Mouse (Mus musculus) T-helper 17 cell (primary cell): ENCODE data around the gene Lrrc20.

Experiments used
- in situ Hi-C, 2 experiments: fragments of 300-600 bp; cut with MboI, MseI; formaldehyde crosslinking; loops; 1 replicate in 1 of 2; 2 replicates in 1 of 2; pipeline ENCODE4 v1.15.1; 2025; ENCODE audit warnings: high pct_unique_total_duplicates in 2 of 2

Lrrc20 gene

DNA sequence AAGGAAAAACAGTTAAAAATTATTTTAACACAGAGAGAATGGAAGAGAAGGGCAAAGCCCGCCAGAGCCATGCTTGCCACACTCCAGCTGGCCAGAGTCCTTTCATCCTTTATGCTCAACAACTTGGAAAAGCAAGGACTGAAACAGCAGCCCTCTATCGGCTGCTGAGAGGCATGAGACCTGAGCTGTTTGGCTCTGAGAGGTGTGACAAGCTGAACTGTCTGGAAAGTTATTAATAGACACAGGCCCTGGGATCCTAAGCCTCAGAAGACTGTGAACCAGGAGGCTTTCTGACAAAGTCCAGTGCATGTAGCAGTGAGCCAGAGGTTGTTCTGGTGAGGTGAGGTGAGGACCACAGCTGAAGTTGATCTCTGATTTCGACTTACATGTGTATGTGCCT is 2.0 kb upstream of the Lrrc20 start:
- in situ Hi-C loops: no loop called here

DNA sequence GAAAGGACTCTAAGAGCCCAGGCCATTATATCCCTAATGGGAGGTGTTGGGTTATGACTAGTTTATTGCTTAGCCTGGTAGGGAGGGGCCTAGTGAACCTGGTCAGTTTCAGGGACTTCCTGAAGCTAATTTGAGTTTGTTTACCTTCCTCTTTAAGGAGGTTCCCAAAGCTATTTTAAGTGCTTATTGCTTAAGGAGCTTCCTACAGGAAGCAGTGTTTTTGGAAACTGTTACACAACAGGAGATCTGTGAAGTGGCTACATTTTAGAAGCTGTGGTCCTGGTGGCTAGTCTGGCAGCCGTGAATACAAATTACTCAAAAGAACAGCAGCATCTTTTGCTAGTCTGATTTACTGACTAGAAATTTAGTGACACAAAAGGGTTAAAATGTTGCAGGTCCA is 1.3 kb upstream of the Lrrc20 start:
- in situ Hi-C loops: no loop called here

DNA sequence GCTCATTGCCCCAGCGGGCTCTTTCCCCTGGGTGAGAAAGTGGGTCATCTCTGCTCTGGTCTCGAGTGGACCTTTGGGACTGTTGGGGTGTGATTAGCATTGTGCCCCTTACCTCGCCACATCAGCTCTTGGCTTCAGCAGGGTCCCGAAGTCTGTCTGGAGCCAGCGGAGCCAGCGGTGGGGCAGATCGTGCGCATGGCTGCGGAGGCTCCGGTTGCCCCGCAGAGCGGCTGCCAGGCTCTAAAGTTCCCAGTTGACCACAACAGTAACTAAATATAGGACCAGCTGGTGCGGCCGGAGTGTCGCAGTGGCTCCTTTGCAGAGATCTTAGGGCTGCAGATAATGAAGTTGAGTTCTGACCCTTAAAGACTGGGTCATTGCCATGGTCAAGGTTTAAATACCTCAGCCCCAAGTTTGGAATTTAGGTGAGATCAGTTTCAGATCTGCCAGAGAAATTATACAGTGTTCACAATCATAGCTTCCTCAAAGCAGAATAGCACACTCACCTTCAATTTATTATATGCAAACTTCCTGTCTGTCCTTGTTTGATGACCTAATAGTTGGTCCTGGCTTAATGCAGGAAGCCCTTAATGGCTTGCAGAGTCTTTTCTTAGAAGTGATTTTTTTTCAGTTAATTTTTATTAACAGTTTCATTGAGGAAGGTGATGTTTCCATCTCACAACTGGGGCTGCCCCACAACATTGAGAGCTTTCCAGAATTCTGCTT is 1.0 kb downstream of the Lrrc20 start:
- in situ Hi-C loops: no loop called here

DNA sequence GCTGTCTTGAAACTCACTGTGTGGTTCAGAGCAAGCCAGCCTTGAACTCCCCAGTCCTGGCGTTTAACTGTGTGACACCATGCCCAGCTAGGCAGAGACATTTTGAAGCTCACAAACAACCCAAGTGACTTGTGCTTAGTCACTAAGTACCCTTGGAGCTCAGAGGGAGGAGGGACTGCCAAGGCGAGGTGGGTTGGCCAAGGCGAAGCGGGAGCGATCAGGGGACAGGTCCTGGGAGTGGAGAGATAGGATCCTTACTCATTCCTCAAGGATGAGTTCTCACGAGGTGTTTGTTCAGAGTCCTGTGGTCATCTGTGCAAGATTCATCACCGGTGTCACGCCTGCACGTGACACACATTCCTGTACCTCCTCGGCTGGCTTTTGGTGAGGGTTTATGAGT is 3.9 kb downstream of the Lrrc20 start:
- in situ Hi-C loops: no loop called here

DNA sequence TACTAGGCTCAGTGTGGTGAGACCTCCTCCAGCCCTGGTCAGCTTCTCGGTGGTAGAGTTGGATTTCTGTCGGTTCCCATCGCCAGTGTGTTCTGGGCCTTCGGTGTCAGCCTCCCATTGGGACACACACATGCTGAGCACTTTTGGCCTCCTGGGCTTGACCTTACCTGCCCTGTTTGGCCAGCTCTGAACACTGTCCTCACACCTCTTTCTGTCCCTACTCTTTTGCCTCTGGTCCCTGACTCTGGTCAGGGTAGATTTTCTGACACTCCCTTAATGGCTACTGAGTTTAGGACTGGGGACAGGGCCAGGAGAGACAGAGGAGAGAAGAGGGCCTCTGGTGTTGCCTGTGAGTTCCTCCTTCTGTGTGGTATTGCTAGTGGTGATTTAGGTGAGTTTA is 4.3 kb downstream of the Lrrc20 start:
- in situ Hi-C loops: no loop called here

DNA sequence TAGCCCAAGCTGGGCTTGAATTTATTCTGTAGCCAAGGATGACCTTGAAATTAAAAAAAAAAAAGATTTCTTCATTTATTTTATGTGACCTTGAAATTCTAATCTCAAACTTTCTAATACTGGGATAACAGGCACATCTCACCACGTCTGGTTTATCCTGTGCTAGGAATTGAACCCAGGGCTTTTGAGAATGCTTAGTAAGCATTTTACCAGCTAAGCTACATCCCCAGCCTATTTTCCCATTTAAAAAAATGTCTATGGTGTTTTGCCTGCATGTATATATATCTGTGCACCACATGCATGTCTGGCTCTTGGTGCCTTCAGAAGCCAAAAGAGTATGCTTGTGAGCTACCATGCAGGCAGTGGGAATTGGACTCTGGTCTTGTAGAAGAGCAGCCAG is 4.9 kb downstream of the Lrrc20 start:
- in situ Hi-C loops: no loop called here

DNA sequence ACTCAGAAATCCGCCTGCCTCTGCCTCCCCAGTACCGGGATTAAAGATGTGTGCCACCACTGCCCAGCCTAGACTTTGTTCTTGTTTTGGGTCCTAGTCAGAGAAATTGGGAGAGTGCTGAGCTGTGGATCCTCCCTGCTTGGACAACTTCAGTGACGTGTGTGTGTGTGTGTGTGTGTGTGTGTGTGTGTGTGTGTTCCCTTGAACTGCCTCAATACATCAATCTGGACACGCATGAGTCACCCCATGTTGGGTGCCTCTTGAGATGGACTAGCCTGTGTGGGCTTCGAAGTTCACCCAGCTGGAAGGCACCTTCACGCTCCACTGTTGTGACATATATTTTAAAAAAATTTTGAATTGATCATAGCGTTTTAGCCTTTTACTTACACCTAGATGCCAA is 7.2 kb downstream of the Lrrc20 start:
- in situ Hi-C loops: no loop called here

DNA sequence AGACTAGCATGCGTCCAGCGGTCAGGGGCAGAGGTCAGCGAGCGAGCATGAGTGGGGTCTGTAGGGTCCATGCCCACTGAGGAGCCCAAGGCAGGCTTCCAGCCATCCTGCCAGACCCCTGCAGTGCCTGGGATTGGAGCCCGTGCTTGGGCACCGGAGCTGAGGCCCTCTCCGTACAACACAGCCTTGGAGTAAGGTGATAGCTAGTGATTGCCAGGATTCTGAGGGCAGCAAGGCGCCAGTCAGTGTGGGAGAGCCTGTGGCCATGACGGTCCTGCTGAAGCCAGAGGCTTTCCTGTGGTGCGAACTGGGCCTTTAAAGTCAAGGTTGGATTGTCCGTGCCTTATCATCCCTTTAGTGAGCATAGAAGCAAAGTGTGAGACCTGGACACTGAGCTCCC is 9.2 kb downstream of the Lrrc20 start:
- in situ Hi-C loops: no loop called here

DNA sequence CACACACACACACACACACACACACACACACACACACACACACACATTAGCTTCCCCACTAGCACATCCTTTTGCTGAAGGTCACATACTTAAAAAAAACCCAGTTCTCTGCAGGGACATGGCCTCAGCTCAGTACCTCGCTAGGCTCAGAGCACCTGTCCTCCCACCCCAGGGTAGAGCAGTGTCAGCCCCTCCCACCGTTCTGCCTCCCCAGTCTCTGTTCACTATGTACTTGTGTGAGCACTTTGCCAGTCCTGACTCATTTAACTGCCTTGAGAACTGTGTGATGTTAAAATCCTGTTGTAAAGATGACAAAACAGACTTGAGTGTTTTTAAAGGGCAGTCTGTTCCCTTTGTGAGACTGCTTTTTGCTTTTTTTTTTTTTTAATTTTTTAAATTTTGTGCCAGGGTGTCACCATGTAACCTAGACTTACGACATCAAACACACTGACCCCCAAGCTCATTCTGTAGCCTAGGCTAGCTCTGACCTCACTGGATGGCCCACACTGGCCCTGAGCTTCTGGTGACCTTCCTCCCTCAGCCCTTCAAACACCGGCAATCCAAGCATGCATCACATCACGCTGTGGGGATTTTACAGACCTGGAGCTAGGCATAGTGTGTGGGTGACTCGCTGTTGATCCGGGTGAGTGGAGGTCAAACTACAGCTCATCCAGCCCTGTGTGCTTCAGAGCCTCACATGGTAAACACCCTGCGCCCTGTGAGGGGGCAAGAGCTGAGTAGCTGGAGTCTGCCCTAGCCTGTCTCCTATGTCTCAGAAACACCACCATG is 11.1 kb downstream of the Lrrc20 start:
- in situ Hi-C loops: no loop called here

DNA sequence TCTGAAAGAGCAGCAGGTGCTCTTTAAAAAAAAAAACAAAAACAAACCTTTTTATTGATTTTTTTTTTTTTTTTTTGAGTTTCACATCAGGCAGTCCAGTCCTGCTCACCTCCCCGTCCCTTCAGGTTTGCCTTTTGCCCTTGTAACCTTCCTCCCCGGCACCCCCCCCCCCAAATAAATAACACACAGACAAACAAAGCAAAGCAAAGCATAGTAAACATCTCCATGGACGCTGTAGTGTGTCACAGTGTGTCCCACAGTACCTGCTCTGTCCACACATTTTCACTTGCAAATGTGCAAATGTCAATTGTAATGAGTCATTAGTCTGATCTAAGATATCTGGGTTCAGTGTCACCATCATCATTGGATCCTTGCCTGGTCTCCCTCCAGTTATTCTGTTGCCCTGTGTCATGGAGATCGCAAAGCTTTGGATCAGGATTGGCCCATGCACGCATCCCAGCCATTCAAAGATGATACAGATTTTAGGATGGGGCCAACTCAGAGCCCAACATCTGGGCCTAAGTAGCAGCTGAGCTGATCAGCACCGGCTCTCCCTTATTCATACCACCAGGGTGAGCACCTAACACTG is 13.0 kb downstream of the Lrrc20 start:
- in situ Hi-C loops: no loop called here

DNA sequence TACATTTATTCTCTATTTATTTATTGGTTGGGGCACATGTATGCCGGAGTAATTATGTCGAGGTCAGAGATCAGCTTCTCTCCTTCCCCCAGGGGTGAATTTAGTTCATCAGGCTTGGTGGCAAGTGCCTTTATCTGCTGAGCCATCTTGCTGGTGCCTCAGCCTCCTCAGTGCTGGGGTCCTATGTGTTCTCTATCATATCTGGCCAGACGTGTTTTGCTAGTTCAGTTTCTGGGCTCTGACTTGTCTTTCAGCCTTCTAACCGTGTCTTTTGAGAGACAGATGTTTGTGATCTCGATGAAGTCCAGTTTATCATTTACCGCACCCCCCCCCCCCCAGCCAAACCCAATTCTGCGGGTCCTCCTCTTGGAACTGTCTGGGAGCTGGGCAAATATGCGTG is 16.0 kb downstream of the Lrrc20 start:
- in situ Hi-C loops: loop anchor here (5.0 kb wide), 1 partner anchor 111 kb away; no protein-coding TSS in a partner anchor

DNA sequence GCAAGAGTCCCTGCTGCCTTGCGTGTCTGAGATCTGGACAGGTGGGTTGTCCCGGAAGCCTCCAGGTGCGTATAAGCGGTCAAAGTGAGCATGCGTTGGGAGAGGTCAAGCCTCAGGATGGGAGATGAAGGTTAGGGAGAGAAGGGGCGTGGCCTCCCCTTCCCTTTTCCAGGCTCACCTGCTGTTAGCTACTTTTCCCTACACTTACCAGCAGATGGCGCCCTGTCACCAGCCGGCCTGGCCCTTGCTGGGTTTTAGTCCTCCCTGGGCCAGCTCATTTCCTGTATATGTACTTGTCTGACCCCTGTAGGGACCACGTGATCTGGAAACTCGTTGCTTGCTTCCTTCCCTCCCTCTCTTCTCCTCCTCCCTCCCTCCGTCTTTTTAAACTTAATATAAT is 16.4 kb downstream of the Lrrc20 start:
- in situ Hi-C loops: loop anchor here (5.0 kb wide), 1 partner anchor 110 kb away; no protein-coding TSS in a partner anchor

DNA sequence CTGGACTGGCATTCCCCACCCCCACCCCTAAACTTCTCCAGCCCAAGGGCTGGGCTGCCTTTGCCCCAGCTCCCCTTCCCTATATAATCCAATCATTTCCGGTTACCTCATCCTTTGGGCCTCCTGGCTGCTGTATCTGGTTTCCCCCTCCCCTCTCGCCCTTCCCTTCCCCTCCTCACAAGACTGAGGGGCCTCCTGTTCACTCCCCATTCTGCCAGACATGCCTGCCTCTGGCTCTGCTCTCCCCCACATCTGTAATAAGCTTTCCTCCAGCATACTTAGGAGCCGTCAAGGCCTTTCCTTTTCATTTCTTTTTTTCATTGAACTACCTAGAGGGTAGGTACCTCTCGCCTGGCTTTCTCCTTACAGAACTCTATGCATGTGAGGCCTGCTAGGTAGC is 19.9 kb downstream of the Lrrc20 start:
- in situ Hi-C loops: no loop called here

DNA sequence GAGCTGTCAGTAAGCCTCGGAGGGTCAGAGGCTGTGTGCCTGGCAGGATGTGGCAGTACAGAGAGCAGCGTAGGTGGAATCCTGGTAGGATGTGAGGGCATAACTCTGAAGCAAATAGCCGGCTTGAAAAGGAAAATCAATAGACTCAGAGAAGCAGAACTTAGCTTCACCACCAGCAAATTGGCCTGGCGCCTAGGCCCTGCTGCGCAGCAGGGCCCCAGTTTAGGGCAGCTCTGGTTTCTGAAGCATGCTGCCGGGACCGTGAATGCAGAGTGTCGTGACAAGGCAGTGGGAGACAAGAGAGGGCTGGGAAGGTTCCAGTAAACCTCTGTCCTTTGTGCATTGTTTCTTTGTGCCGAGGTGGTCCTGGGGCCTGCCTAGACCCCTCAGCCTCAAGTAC is 20.6 kb downstream of the Lrrc20 start:
- in situ Hi-C loops: no loop called here

DNA sequence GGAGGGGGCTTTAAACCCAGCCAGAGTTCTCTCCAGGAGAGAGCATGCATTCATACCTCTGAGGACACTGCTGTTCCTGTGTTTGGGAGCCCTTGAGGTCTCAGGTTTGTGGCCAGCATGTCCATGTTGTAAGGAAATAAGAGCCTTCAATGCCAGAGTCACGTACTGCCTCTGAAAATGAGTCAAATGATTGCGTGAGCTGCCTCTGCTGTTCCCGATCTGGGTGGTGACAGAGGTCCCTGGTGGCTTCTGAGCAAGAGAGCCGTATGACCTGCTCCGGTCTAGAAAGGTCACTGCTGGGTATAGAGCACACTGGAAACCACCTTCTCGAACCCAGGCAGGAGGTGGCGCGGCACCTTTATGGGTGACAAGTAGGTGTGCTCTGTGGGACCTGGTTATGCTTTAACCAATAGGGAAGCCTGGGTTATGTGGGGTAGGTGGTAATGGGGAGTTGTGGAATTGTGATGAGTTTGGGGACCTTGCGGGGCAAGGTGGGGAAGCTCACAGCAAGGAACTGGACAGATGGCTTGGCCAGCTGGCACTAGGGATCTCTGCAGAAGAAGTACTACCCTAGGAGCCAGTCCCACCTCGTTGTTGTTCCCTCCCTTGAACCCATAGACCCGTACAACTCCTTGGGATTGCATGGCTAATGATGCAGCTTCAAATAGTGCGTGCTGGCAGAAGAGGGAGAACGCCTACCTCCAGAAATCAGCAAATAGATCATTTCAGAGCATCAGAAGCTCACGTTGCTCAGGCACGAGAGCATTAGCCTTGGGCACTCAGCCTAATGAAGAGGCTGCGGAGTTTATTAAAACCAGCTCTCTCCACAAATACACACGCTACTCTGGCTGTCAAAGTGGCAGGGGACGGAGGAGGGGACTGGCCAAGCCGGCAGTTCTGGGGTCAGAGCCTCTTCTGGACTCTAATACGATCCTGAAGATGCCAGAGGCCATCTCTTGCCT is 24.2 kb downstream of the Lrrc20 start:
- in situ Hi-C loops: no loop called here

DNA sequence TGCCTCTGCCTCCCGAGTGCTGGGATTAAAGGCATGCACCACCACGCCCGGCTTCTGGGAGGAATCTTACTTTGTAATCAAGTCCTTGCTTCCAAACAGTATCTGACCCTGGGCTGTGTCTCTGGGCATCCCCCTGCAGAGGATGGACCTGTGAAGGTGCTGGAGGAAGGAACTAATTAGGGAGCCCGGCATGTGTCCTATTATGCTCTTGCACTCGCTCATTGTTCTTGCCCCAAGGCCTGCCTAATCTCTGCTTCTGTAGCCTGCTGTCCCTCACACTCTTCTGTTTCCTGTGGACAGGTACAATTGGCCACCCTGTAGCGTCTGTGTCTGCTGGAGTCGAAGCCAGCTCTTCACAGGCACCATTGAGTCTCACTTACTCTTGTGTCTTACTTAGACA is 25.2 kb downstream of the Lrrc20 start:
- in situ Hi-C loops: no loop called here

DNA sequence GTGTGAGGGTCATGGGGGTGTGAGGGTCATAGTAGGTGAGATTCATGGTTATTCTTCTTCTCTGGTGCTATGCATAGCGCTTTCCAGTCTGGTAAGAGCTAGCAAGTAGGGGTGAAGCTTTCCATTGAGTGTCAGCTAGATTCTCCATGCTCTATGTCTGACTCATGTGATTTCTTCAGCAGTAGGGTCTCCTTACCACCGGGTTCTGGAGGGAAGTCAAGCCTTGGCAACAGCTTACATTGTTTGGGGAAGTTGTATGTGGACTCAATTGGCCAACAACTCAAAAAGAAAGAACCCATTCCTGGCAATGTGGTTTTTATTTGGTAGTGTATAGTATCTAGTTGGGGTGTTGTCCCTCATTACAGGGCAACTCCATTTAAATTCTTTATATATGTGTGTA is 28.5 kb downstream of the Lrrc20 start:
- in situ Hi-C loops: no loop called here

DNA sequence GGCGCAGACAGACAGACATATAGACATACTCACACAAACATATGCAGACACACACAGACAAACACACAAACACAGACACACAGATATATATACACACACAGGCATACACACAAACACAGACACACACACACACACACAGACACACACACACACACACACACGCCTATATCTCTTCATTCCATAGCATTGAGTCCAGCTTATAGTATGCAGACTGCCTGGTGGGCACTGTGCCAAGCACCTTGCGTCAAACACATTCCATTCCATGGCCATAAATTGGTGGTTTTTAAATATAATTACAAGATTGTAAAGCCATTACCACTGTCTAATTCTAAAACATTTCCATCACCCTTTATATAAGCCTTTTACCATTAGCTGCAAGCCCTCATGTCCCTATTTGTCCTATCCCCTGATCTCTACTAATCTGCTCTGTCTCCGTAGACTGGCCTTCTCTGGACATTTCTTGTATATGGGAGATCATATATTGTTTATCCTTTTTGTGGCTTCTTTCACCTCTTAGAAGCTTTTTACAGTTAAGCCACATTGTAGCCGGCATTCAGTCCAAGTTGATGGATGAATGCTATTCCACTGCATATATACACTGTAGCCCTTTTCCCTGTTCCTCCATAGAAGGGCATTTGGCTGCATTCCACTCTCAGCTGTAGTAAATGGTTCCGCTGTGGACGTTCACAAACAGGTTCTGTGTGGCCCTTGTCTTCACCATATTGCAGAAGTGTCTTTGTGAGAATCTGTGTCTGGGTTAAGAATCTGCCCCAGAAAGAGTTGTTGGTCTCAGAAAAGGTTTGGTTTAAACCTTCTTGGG is 31.0 kb downstream of the Lrrc20 start:
- in situ Hi-C loops: no loop called here

DNA sequence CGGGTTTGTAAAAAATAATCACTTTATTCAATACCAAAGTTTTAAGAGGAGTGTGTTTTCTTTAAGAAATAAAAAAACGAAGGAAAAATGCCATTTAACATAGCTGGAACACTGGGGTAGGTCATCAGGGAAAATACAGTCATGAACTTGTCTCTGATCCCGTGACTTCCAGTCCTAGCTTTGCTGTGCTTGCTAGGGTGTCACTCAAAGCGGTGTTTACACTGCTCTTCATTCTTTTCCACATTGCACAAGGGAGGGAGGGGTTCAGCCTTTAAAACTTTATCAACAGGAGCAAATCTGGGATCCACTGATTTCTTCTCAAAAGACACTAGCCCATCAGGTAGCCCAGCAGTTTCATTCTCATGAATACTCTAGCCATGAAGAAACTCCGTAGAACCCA is 34.3 kb downstream of the Lrrc20 start:
- in situ Hi-C loops: no loop called here

DNA sequence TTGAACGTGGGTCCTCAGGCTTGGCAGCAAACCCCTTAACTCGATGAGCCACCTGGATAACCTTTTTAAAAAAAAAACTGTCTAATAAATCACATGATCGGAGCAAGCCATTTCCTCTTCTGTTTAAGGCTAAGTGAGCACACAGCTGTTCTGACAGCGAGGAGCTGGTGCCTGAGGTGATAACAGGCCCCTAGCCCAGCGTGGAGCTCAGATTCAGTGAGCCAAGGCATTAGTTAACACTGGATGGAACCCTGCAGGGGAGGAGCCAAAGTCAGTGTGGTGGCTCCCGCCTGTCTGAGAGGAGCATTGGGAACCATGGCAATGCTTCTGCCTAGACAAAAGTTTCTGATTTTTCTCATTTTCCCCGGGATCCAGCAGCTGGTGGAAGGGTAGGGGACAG is 35.2 kb downstream of the Lrrc20 start:
- in situ Hi-C loops: no loop called here
